Mouse (Mus musculus): ENCODE measurements around the gene Pde9a. TPM values are rescaled to one million over a fixed set of nuclear protein-coding genes. Genes with fewer than 3 reads are reported as not detected.
A peak's percentile ranks its signal among the peaks of the same experiment; 100 is the strongest.

The Pde9a gene
- total and polyA plus RNA-seq, 2 experiments from 2014 or later: 43.6 to 43.9 TPM

- Histone ChIP-seq H3K27me3 (ENCODE audit: insufficient read depth, low read length) (no peaks in the 10 kb centered on the region), H3K36me3 (ENCODE audit: insufficient read depth) (peaks cover 43% of the 10 kb centered on the region), H3K9me3 (ENCODE audit: low read length) (no peaks in the 10 kb centered on the region), H3K27ac (ENCODE audit: low read depth, low read length) (no peak overlapping the region), H3K4me3 (ENCODE audit: low read depth, low read length) (no peak overlapping the region), H3K9ac (no peak overlapping the region), H3K4me1 (ENCODE audit: insufficient read depth) (peaks cover 11% of the 10 kb centered on the region), H3K4me2 (ENCODE audit: low read depth) (no peak overlapping the region)
- DNase-seq (no peak), ATAC-seq (no peak)
- WGBS: 89% methylated on average over 9 of the region's 9 CpGs
- TF ChIP-seq CTCF (IDR thresholded peaks at IDR 0.05; ENCODE audit: low read depth): no peak
These were observed 68.0 kb downstream of the Pde9a start for GRCm38 (mm10) chr17:31454056-31454455.

- H3K9ac ChIP-seq: no peak overlapping the region
- H3K4me3 ChIP-seq (ENCODE audit: low read depth, low read length): no peak overlapping the region
- no peaks in the 10 kb centered on the region for H3K27me3 ChIP-seq (ENCODE audit: insufficient read depth, low read length)
- DNase-seq: peak; percentile 69
- H3K36me3 ChIP-seq (ENCODE audit: insufficient read depth): peaks cover 56% of the 10 kb centered on the region
- 68% methylated on average over 18 of the region's 18 CpGs for WGBS
- peak; percentile 86 for ATAC-seq
- TF ChIP-seq CTCF (IDR thresholded peaks at IDR 0.05; ENCODE audit: low read depth): no peak
- H3K4me2 ChIP-seq (ENCODE audit: low read depth): no peak overlapping the region
- H3K9me3 ChIP-seq (ENCODE audit: low read length): no peaks in the 10 kb centered on the region
- H3K4me1 ChIP-seq (ENCODE audit: insufficient read depth): 0 out of 2 replicates have a peak, but pooled peaks cover 5% of the 10 kb centered on the region
- peak overlapping the region; percentile 62 for H3K27ac ChIP-seq (ENCODE audit: low read depth, low read length)
These were observed 70.9 kb downstream of the Pde9a start for GRCm38 (mm10) chr17:31456723-31457567.

GRCm38 (mm10) chr17:31460416-31460815 is 74.4 kb downstream of the Pde9a start:
- H3K4me1 ChIP-seq (ENCODE audit: insufficient read depth): 0 out of 2 replicates have a peak, but pooled peaks cover 5% of the 10 kb centered on the region
- WGBS: 50% methylated on average over 4 of the region's 4 CpGs

GRCm38 (mm10) chr17:31462506-31462905 is 76.5 kb downstream of the Pde9a start:
- Histone ChIP-seq H3K4me2 (ENCODE audit: low read depth) (no peak overlapping the region), H3K36me3 (ENCODE audit: insufficient read depth) (peaks cover 71% of the 10 kb centered on the region), H3K9me3 (ENCODE audit: low read length) (no peaks in the 10 kb centered on the region), H3K9ac (no peak overlapping the region), H3K27me3 (ENCODE audit: insufficient read depth, low read length) (no peaks in the 10 kb centered on the region), H3K4me3 (ENCODE audit: low read depth, low read length) (no peak overlapping the region), H3K4me1 (ENCODE audit: insufficient read depth) (no peaks in the 10 kb centered on the region), H3K27ac (ENCODE audit: low read depth, low read length) (no peak overlapping the region)
- ATAC-seq: no peak
- DNase-seq: no peak
- 87% methylated on average over 2 of the region's 2 CpGs for WGBS
- TF ChIP-seq CTCF (IDR thresholded peaks at IDR 0.05; ENCODE audit: low read depth): no peak

More at GRCm38 (mm10) chr17:31460416-31460815, 74.4 kb downstream of the Pde9a start:
- Histone ChIP-seq H3K27me3 (ENCODE audit: insufficient read depth, low read length) (no peaks in the 10 kb centered on the region), H3K36me3 (ENCODE audit: insufficient read depth) (peaks cover 62% of the 10 kb centered on the region), H3K9ac (no peak overlapping the region), H3K9me3 (ENCODE audit: low read length) (no peaks in the 10 kb centered on the region), H3K4me2 (ENCODE audit: low read depth) (no peak overlapping the region), H3K27ac (ENCODE audit: low read depth, low read length) (no peak overlapping the region), H3K4me3 (ENCODE audit: low read depth, low read length) (no peak overlapping the region)
- ATAC-seq (no peak), DNase-seq (no peak)
- no peak for TF ChIP-seq CTCF (IDR thresholded peaks at IDR 0.05; ENCODE audit: low read depth)

- TF ChIP-seq CTCF (IDR thresholded peaks at IDR 0.05; ENCODE audit: low read depth): peak; percentile 52
- DNase-seq (no peak), ATAC-seq (no peak)
- Histone ChIP-seq H3K4me1 (ENCODE audit: insufficient read depth) (no peaks in the 10 kb centered on the region), H3K4me3 (ENCODE audit: low read depth, low read length) (no peak overlapping the region), H3K27me3 (ENCODE audit: insufficient read depth, low read length) (no peaks in the 10 kb centered on the region), H3K9me3 (ENCODE audit: low read length) (no peaks in the 10 kb centered on the region), H3K9ac (no peak overlapping the region), H3K4me2 (ENCODE audit: low read depth) (no peak overlapping the region), H3K36me3 (ENCODE audit: insufficient read depth) (peaks cover 74% of the 10 kb centered on the region), H3K27ac (ENCODE audit: low read depth, low read length) (no peak overlapping the region)
- WGBS: 94% methylated on average over 3 of the region's 3 CpGs
These were observed 80.8 kb downstream of the Pde9a start for GRCm38 (mm10) chr17:31466854-31467253.

- no peak overlapping the region for H3K4me3 ChIP-seq (ENCODE audit: low read depth, low read length)
- no peak overlapping the region for H3K27ac ChIP-seq (ENCODE audit: low read depth, low read length)
- 78% methylated on average over 5 of the region's 5 CpGs for WGBS
- H3K9me3 ChIP-seq (ENCODE audit: low read length): no peaks in the 10 kb centered on the region
- no peak overlapping the region for H3K9ac ChIP-seq
- peaks cover 71% of the 10 kb centered on the region for H3K36me3 ChIP-seq (ENCODE audit: insufficient read depth)
- TF ChIP-seq CTCF (IDR thresholded peaks at IDR 0.05; ENCODE audit: low read depth): no peak
- H3K4me2 ChIP-seq (ENCODE audit: low read depth): no peak overlapping the region
- DNase-seq: no peak
- no peaks in the 10 kb centered on the region for H3K27me3 ChIP-seq (ENCODE audit: insufficient read depth, low read length)
- no peak for ATAC-seq
- H3K4me1 ChIP-seq (ENCODE audit: insufficient read depth): no peaks in the 10 kb centered on the region
These were observed 82.5 kb downstream of the Pde9a start for GRCm38 (mm10) chr17:31468496-31468895.

GRCm38 (mm10) chr17:31470766-31471418 is 84.9 kb downstream of the Pde9a start:
- Histone ChIP-seq H3K4me3 (ENCODE audit: low read depth, low read length) (no peak overlapping the region), H3K4me1 (ENCODE audit: insufficient read depth) (no peaks in the 10 kb centered on the region), H3K27ac (ENCODE audit: low read depth, low read length) (peak overlapping the region; percentile 35; the same call in 1 of the 2 replicates), H3K9ac (no peak overlapping the region), H3K36me3 (ENCODE audit: insufficient read depth) (peaks cover 76% of the 10 kb centered on the region), H3K9me3 (ENCODE audit: low read length) (no peaks in the 10 kb centered on the region), H3K27me3 (ENCODE audit: insufficient read depth, low read length) (no peaks in the 10 kb centered on the region), H3K4me2 (ENCODE audit: low read depth) (no peak overlapping the region)
- DNase-seq (peak; percentile 74), ATAC-seq (peak; percentile 89)
- WGBS: 37% methylated on average over 5 of the region's 5 CpGs
- no peak for TF ChIP-seq CTCF (IDR thresholded peaks at IDR 0.05; ENCODE audit: low read depth)
